Mouse (Mus musculus) lung, embryonic 15.5 days (tissue): ENCODE data around the gene Bcl2l14. TPM values are rescaled to one million over a fixed set of nuclear protein-coding genes. Genes with fewer than 3 reads are reported as not detected.

ENCODE experiments used
- ATAC-seq: fragments of 200-750 bp; cut with Nextera tagmentation; 2 replicates; pipeline ENCODE4 v1.8.0; 2017; ENCODE audit warnings: moderate number of reproducible peaks, borderline replicate concordance; ENCODE audit not compliant: low FRiP score, low TSS enrichment; ENCODE audit errors: extremely low read depth
- H3K27ac ChIP-seq: fragments of 300-500 bp; sonication (generic); 2 replicates; pipeline ENCODE4 v1.5.1; 2015; ENCODE audit warnings: moderate library complexity, mild to moderate bottlenecking, inconsistent platforms
- H3K27me3 ChIP-seq: fragments of 300-500 bp; sonication (generic); 2 replicates; pipeline ENCODE4 v1.6.1; 2015; ENCODE audit warnings: inconsistent platforms
- H3K36me3 ChIP-seq: fragments of 300-500 bp; sonication (generic); 2 replicates; pipeline ENCODE4 v1.6.1; 2015; ENCODE audit warnings: inconsistent platforms
- H3K4me1 ChIP-seq: fragments of 300-500 bp; sonication (generic); 2 replicates; pipeline ENCODE4 v1.6.1; 2015; ENCODE audit warnings: inconsistent platforms
- H3K4me2 ChIP-seq: fragments of 300-500 bp; sonication (generic); 2 replicates; pipeline ENCODE4 v1.6.1; 2015; ENCODE audit warnings: inconsistent platforms, mild to moderate bottlenecking, moderate library complexity
- H3K4me3 ChIP-seq: fragments of 300-500 bp; sonication (generic); 2 replicates; pipeline ENCODE4 v1.5.1; 2015; ENCODE audit warnings: mild to moderate bottlenecking, inconsistent platforms
- H3K9ac ChIP-seq: fragments of 300-500 bp; sonication (generic); 2 replicates; pipeline ENCODE4 v1.6.1; 2015; ENCODE audit warnings: inconsistent platforms
- H3K9me3 ChIP-seq: fragments of 300-500 bp; sonication (generic); 2 replicates; pipeline ENCODE4 v1.6.1; 2016; ENCODE audit warnings: inconsistent platforms
- WGBS: fragments of 180-500 bp; shearing (Covaris S2); methylation state at CpG from one replicate; pipeline ENCODE4 v1.1.7; 2015; 5-methylcytosine and 5-hydroxymethylcytosine counted together
- polyA plus RNA-seq: library from polyadenylated mRNA; unstranded; fragments of >200 nt; fragmentation: Nextera tagmentation; extraction: Ambion mirVana; gene quantifications from 2 replicates; pipeline ENCODE4 v1.2.1, GENCODE M21; 2015

Gene Bcl2l14
- polyA plus RNA-seq, 1 experiment from 2014 or later: 4.5 TPM

- no peak for ATAC-seq
- H3K27ac ChIP-seq: peak overlapping the region; percentile 37; the same call in 1 of the 2 replicates
These were observed 11.1 kb downstream of the Bcl2l14 start for GRCm38 (mm10) chr6:134407226-134407625.

GRCm38 (mm10) chr6:134413706-134414531 lies 17.8 kb downstream of the Bcl2l14 start:
- H3K4me2 ChIP-seq: peak overlapping the region; percentile 28
- WGBS: 44% methylated on average over 18 of the region's 18 CpGs
- peak; percentile 56; the same call in 1 of the 2 replicates for ATAC-seq
- H3K36me3 ChIP-seq: no peaks in the 10 kb centered on the region
- no peaks in the 10 kb centered on the region for H3K9me3 ChIP-seq
- no peak overlapping the region for H3K9ac ChIP-seq
- no peak overlapping the region for H3K4me3 ChIP-seq
- no peaks in the 10 kb centered on the region for H3K27me3 ChIP-seq
- peak overlapping the region; percentile 44 for H3K27ac ChIP-seq
- no peaks in the 10 kb centered on the region for H3K4me1 ChIP-seq

More at GRCm38 (mm10) chr6:134407226-134407625, 11.1 kb downstream of the Bcl2l14 start:
- Histone ChIP-seq H3K4me3 (no peak overlapping the region), H3K9me3 (no peaks in the 10 kb centered on the region), H3K4me2 (peak overlapping the region; percentile 22; the same call in 1 of the 2 replicates), H3K4me1 (0 out of 2 replicates have a peak, but pooled peaks cover 9% of the 10 kb centered on the region), H3K36me3 (no peaks in the 10 kb centered on the region), H3K27me3 (no peaks in the 10 kb centered on the region), H3K9ac (no peak overlapping the region)
- WGBS: 38% methylated on average over 5 of the region's 5 CpGs

GRCm38 (mm10) chr6:134414532-134414883 lies 18.4 kb downstream of the Bcl2l14 start:
- Histone ChIP-seq H3K9me3 (no peaks in the 10 kb centered on the region), H3K4me1 (no peaks in the 10 kb centered on the region), H3K4me3 (no peak overlapping the region), H3K9ac (no peak overlapping the region), H3K4me2 (peak overlapping the region; percentile 28), H3K36me3 (no peaks in the 10 kb centered on the region), H3K27ac (peak overlapping the region; percentile 44), H3K27me3 (no peaks in the 10 kb centered on the region)
- WGBS: 49% methylated on average over 4 of the region's 4 CpGs
- ATAC-seq: no peak

- no peaks in the 10 kb centered on the region for H3K36me3 ChIP-seq
- no peaks in the 10 kb centered on the region for H3K9me3 ChIP-seq
- H3K27me3 ChIP-seq: no peaks in the 10 kb centered on the region
- no peak for ATAC-seq
- 0 out of 2 replicates have a peak, but pooled peaks cover 7% of the 10 kb centered on the region for H3K4me1 ChIP-seq
- WGBS: 72% methylated on average over 3 of the region's 3 CpGs
- H3K4me3 ChIP-seq: no peak overlapping the region
- no peak overlapping the region for H3K27ac ChIP-seq
- H3K4me2 ChIP-seq: no peak overlapping the region
- no peak overlapping the region for H3K9ac ChIP-seq
These were observed 20.5 kb downstream of the Bcl2l14 start for GRCm38 (mm10) chr6:134416556-134417105.

- Histone ChIP-seq H3K27me3 (no peaks in the 10 kb centered on the region), H3K9me3 (no peaks in the 10 kb centered on the region), H3K4me3 (no peak overlapping the region), H3K4me2 (no peak overlapping the region), H3K9ac (no peak overlapping the region), H3K4me1 (0 out of 2 replicates have a peak, but pooled peaks cover 7% of the 10 kb centered on the region), H3K27ac (no peak overlapping the region), H3K36me3 (no peaks in the 10 kb centered on the region)
- ATAC-seq: no peak
- WGBS: 30% methylated on average over 3 of the region's 3 CpGs
These were observed 21.8 kb downstream of the Bcl2l14 start for GRCm38 (mm10) chr6:134417886-134418285.

- no peak overlapping the region for H3K9ac ChIP-seq
- H3K27me3 ChIP-seq: no peaks in the 10 kb centered on the region
- no peak overlapping the region for H3K27ac ChIP-seq
- H3K4me3 ChIP-seq: no peak overlapping the region
- no peak for ATAC-seq
- H3K4me2 ChIP-seq: no peak overlapping the region
- H3K36me3 ChIP-seq: no peaks in the 10 kb centered on the region
- H3K4me1 ChIP-seq: peaks cover 9% of the 10 kb centered on the region; the same call in 1 of the 2 replicates
- 39% methylated on average over 8 of the region's 8 CpGs for WGBS
- no peaks in the 10 kb centered on the region for H3K9me3 ChIP-seq
These were observed 24.3 kb downstream of the Bcl2l14 start for GRCm38 (mm10) chr6:134420375-134420774.

GRCm38 (mm10) chr6:134421921-134422320 lies 25.8 kb downstream of the Bcl2l14 start:
- Histone ChIP-seq H3K4me3 (no peak overlapping the region), H3K9me3 (no peaks in the 10 kb centered on the region), H3K4me2 (no peak overlapping the region), H3K9ac (no peak overlapping the region), H3K27ac (no peak overlapping the region), H3K27me3 (no peaks in the 10 kb centered on the region), H3K36me3 (no peaks in the 10 kb centered on the region), H3K4me1 (peaks cover 10% of the 10 kb centered on the region; the same call in 1 of the 2 replicates)
- WGBS: 74% methylated on average over 6 of the region's 6 CpGs
- no peak for ATAC-seq

- Histone ChIP-seq H3K4me1 (peaks cover 8% of the 10 kb centered on the region; the same call in 1 of the 2 replicates), H3K36me3 (no peaks in the 10 kb centered on the region), H3K27ac (0 out of 2 replicates have a peak overlapping the region, but pooled peaks have one; percentile 29), H3K9me3 (no peaks in the 10 kb centered on the region), H3K4me2 (peak overlapping the region; percentile 36; the same call in 1 of the 2 replicates), H3K9ac (no peak overlapping the region), H3K4me3 (no peak overlapping the region), H3K27me3 (no peaks in the 10 kb centered on the region)
- ATAC-seq: peak; percentile 69; the same call in 1 of the 2 replicates
- 18% methylated on average over 11 of the region's 11 CpGs for WGBS
These were observed 29.1 kb downstream of the Bcl2l14 start for GRCm38 (mm10) chr6:134425216-134425717.

- Histone ChIP-seq H3K27me3 (no peaks in the 10 kb centered on the region), H3K9ac (no peak overlapping the region), H3K4me3 (no peak overlapping the region), H3K9me3 (no peaks in the 10 kb centered on the region), H3K27ac (no peak overlapping the region), H3K4me1 (peaks cover 3% of the 10 kb centered on the region; the same call in 1 of the 2 replicates), H3K36me3 (no peaks in the 10 kb centered on the region), H3K4me2 (no peak overlapping the region)
- WGBS: 70% methylated on average over 3 of the region's 3 CpGs
- ATAC-seq: no peak
These were observed 31.0 kb downstream of the Bcl2l14 start for GRCm38 (mm10) chr6:134427165-134427564.

GRCm38 (mm10) chr6:134428455-134428854 lies 32.3 kb downstream of the Bcl2l14 start:
- H3K9ac ChIP-seq: no peak overlapping the region
- H3K27me3 ChIP-seq: no peaks in the 10 kb centered on the region
- H3K4me2 ChIP-seq: no peak overlapping the region
- WGBS: 73% methylated on average over 5 of the region's 5 CpGs
- H3K9me3 ChIP-seq: no peaks in the 10 kb centered on the region
- H3K4me3 ChIP-seq: no peak overlapping the region
- H3K27ac ChIP-seq: no peak overlapping the region
- no peak for ATAC-seq
- no peaks in the 10 kb centered on the region for H3K36me3 ChIP-seq
- peaks cover 3% of the 10 kb centered on the region; the same call in 1 of the 2 replicates for H3K4me1 ChIP-seq

- peaks cover 3% of the 10 kb centered on the region; the same call in 1 of the 2 replicates for H3K4me1 ChIP-seq
- no peak for ATAC-seq
- no peak overlapping the region for H3K9ac ChIP-seq
- H3K4me3 ChIP-seq: no peak overlapping the region
- no peak overlapping the region for H3K4me2 ChIP-seq
- H3K36me3 ChIP-seq: no peaks in the 10 kb centered on the region
- H3K9me3 ChIP-seq: no peaks in the 10 kb centered on the region
- 64% methylated on average over 9 of the region's 9 CpGs for WGBS
- H3K27ac ChIP-seq: no peak overlapping the region
- no peaks in the 10 kb centered on the region for H3K27me3 ChIP-seq
These were observed 34.2 kb downstream of the Bcl2l14 start for GRCm38 (mm10) chr6:134430161-134430799.
